Mouse (Mus musculus) MEL (cell line): Measurements from ENCODE around the gene Rgs11.

Source experiments
- BHLHE40 ChIP-seq: IDR thresholded peaks from 2 replicates; pipeline ENCODE4 v1.6.1; 2012; ENCODE audit warnings: low read depth, mild to moderate bottlenecking, inconsistent platforms, low read length, improper control_type of control experiment, borderline replicate concordance
- CTCF ChIP-seq, 3 experiments: IDR thresholded peaks in 2 of 3; conservative IDR thresholded peaks in 1 of 3; 2 replicates each; pipeline ENCODE4 v1.5.1; 2011 to 2012; ENCODE audit warnings: low read length in 3 of 3, low read depth in 2 of 3, mild to moderate bottlenecking in 2 of 3, improper control_type of control experiment in 1 of 3, inconsistent platforms in 1 of 3, mixed read lengths in 1 of 3, moderate library complexity in 1 of 3; ENCODE audit not compliant: control insufficient read depth in 1 of 3, insufficient read depth in 1 of 3, poor library complexity in 1 of 3, severe bottlenecking in 1 of 3
- ELF1 ChIP-seq: IDR thresholded peaks from 2 replicates; pipeline ENCODE4 v1.6.1; 2014; ENCODE audit warnings: low read depth, mild to moderate bottlenecking, inconsistent platforms, low read length, improper control_type of control experiment, moderate library complexity
- GATA1 ChIP-seq: IDR thresholded peaks from 2 replicates; pipeline ENCODE4 v1.6.1; 2011; ENCODE audit warnings: low read depth, low read length, improper control_type of control experiment
- MYB ChIP-seq: IDR thresholded peaks from 2 replicates; pipeline ENCODE4 v1.6.1; 2011; ENCODE audit warnings: mild to moderate bottlenecking, low read depth, low read length, improper control_type of control experiment
- MYC ChIP-seq: IDR thresholded peaks from 2 replicates; pipeline ENCODE4 v1.6.1; 2011; ENCODE audit warnings: low read depth, mild to moderate bottlenecking, low read length, improper control_type of control experiment, moderate library complexity
- NRF1 ChIP-seq: IDR thresholded peaks from 2 replicates; pipeline ENCODE4 v1.6.1; 2014; ENCODE audit warnings: low read depth, mild to moderate bottlenecking, inconsistent platforms, low read length, improper control_type of control experiment, moderate library complexity; ENCODE audit not compliant: poor library complexity, insufficient read depth, severe bottlenecking
- POLR2A ChIP-seq, 2 experiments: IDR thresholded peaks; 2 replicates each; pipeline ENCODE4 v1.6.1; 2011 to 2012; ENCODE audit warnings: low read length in 2 of 2, mild to moderate bottlenecking in 2 of 2, control low read depth in 1 of 2, improper control_type of control experiment in 1 of 2, low read depth in 1 of 2, moderate library complexity in 1 of 2; ENCODE audit not compliant: control insufficient read depth in 1 of 2, insufficient read depth in 1 of 2, poor library complexity in 1 of 2
- POLR2AphosphoS5 ChIP-seq: IDR thresholded peaks from 2 replicates; pipeline ENCODE4 v1.6.1; 2012; ENCODE audit warnings: low read depth, borderline replicate concordance, mild to moderate bottlenecking, inconsistent platforms, low read length, moderate library complexity, mixed read lengths
- RAD21 ChIP-seq: IDR thresholded peaks from 2 replicates; pipeline ENCODE4 v1.6.1; 2011; ENCODE audit warnings: mild to moderate bottlenecking, low read depth, low read length, improper control_type of control experiment
- SMC3 ChIP-seq: IDR thresholded peaks from 2 replicates; pipeline ENCODE4 v1.6.1; 2011; ENCODE audit warnings: low read depth, low read length, improper control_type of control experiment
- USF2 ChIP-seq, 2 experiments: IDR thresholded peaks; 2 replicates each; pipeline ENCODE4 v1.6.1; 2011 to 2012; ENCODE audit warnings: improper control_type of control experiment in 2 of 2, low read length in 2 of 2, borderline replicate concordance in 1 of 2, inconsistent platforms in 1 of 2, low read depth in 1 of 2, mild to moderate bottlenecking in 1 of 2; ENCODE audit not compliant: insufficient read depth in 1 of 2

DNA sequence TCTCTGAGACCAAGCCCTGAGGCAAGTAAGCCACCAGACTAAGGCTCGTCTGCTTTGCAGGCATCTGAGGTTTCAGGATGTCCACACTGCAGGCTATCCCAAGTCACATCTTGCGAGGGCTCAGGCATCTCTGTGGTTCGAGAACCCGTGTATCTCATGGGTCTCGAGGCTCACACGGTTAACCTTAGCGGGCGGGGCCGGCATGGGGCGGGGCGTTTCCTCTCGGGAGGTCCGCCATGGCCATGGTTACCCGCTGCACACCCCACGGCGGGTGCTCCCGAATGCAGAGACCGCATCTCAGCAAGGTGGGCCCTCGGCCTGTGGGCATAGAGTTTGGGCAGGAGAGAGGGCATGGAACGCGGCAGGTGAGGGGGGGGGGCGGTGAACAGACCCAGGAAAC is at the start of gene Rgs11:
- TF ChIP-seq NRF1 (no peak), CTCF (IDR thresholded peaks at IDR 0.05 in 2 of 3, conservative IDR thresholded peaks at IDR 0.05 in 1 of 3; ENCODE audit: control insufficient read depth in 1 of 3, insufficient read depth in 1 of 3, low read depth in 2 of 3, low read length in 3 of 3, poor library complexity in 1 of 3, severe bottlenecking in 1 of 3) (no peak), POLR2A (IDR thresholded peaks at IDR 0.05; ENCODE audit: control insufficient read depth in 1 of 2, insufficient read depth in 1 of 2, low read depth in 1 of 2, low read length in 2 of 2, poor library complexity in 1 of 2) (no peak), GATA1 (no peak), MYC (no peak), SMC3 (no peak), ELF1 (no peak), MYB (no peak), USF2 (IDR thresholded peaks at IDR 0.05; ENCODE audit: borderline replicate concordance in 1 of 2, insufficient read depth in 1 of 2, low read depth in 1 of 2, low read length in 2 of 2) (no peak), BHLHE40 (no peak), POLR2AphosphoS5 (no peak), RAD21 (no peak)
